Mouse (Mus musculus) embryo, embryonic 10 days (tissue): ENCODE results near the gene Psmb3.

Experiments used
- DNase-seq: peaks from one replicate; pipeline ENCODE4 v3.0.0-alpha.2; 2015; ENCODE audit warnings: low spot score

The Psmb3 gene

GRCm38 (mm10) chr11:97758125-97758524 lies 54.9 kb downstream of the Psmb3 start:
- no peak for DNase-seq

GRCm38 (mm10) chr11:97758942-97759341 lies 55.7 kb downstream of the Psmb3 start:
- no peak for DNase-seq

GRCm38 (mm10) chr11:97761638-97762037 lies 58.4 kb downstream of the Psmb3 start:
- DNase-seq: no peak
